Mouse (Mus musculus) brain, adult 2 months (tissue): ENCODE measurements at regions not wholly inside any gene's neighbourhood (a gene's known extent, or its start where the extent isn't known, plus 50 kb on each side); places are given as distances from the start of the nearest gene placed in this dataset.

Experiments used
- DNase-seq: peaks from one replicate; pipeline ENCODE4 v3.0.0; 2011; ENCODE audit warnings: low read depth, low spot score

DNA sequence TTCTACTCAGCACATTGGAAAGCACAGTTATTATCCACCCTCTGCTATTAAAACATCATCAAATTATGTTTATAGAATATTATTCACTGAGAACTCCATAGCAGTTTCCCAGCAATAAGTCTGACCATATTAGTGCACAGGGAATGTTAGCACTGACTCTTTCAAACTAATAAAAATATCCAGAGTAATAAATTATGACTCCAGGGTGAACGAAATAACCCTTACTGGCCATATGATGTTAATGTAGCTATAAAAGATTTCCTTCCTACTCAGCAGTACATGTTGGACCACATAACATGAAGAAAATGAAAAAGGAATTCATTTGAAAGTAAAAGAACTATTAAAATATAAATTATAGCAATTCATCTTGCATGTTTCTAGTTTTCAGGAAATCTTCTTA lies 693.0 kb upstream of the Adgrl3 start:
- no peak for DNase-seq

DNA sequence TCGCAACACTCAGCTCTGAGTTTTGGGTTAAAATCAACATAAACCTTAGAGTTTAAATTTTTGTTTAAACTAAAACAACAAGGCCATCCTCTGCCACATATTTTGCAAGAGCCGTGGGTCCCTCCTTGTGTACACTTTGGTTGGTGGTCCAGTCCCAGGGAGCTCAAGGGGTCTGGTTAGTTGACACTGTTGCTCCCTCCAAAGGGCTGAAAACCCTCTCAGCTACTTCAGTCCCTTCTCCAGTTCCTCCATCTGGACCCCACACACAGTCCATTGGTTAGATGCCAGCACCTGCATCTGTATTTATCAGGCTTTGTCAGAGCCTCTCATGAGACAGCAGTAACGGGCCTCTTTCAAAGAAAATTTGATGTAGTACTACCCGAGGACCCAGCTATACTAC lies 674.8 kb upstream of the Adgrl3 start:
- no peak for DNase-seq

DNA sequence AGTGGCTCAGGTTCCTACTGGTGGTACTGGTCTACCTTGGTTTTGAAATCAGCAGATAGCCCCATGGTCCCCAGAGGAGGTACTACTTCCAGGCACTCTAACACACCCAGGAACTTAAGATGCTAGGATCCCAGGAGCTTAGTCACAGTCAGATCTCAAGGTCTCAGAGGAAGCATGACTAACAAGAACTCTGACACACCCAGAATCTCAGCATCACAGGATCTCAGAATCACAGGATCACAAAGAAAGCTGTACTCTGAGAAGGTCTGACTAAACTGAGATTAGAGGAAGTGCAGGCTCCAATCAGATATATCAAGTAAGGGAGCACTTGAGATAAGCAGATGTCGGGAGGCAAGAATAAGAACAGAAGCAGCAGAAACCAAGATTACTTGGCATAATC lies 661.7 kb upstream of the Adgrl3 start:
- DNase-seq, result no peak

DNA sequence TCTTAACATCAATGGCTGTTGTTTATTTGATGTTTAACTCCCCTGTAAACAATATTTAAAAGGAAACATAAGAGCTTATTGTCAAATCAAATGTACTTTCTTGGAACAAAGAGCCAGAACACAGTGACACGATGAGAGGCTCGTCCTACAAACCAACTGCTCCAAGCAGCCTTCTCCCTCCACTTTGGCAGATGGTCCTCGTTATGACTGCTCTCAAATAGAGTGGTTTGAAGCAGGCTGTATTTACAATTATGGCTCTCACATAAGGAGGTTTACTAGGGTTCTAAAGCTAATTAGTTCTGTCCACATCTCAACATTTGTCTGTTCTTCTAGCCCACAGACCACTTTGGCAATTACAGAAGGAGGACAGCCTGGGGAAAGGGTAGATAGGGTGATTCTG lies 626.3 kb upstream of the Adgrl3 start:
- peak; percentile 50 for DNase-seq

DNA sequence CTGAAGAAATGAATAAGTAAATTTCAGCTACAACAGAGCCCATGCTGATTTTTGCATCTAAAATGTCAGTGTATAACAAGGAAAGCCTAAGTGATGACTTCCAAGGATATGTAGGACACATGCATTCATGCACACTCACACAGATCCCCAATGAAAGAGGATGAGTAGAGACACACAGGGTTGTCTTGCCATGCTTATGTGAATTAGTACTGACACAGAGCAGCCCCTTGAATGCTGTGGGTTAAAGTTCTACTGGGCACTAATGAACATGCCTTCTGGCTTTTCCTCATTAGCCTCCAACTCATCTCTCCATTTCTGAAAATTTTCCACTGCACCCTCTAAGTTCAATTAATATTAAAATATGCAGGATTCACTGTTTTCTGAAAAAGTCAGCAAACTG lies 617.3 kb upstream of the Adgrl3 start:
- DNase-seq, result no peak

DNA sequence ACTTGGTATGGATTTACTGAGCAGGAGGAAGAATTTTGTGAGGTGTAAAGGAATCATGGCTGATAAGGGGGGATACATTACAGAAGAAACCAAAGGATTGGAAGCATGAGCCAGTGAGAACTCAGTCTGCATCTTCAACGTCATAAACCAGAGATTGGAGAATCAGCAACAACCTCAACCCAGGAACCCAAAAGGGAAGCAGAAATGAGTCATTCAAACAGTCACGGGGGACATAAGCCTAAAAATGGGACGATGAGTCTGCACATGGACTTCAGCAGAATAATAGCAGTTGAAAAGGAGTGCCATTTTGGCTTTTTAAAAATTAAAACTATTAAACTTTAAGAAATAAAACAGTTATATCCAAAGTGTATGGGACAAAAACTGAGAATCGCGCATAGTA lies 603.8 kb upstream of the Adgrl3 start:
- DNase-seq, result no peak
